Mouse (Mus musculus) skeletal muscle tissue, adult 2 months (tissue): ENCODE measurements around the gene Eefsec.

ENCODE experiments used
- DNase-seq: peaks from one replicate; pipeline ENCODE4 v3.0.0-alpha.2; 2012; ENCODE audit warnings: low read depth, low spot score

Gene Eefsec

GRCm38 (mm10) chr6:88446063-88447002, at the start of gene Eefsec:
Gene Eefsec, minus strand, starts transcription at chr6:88446539.
- peak; percentile 39 for DNase-seq

DNA sequence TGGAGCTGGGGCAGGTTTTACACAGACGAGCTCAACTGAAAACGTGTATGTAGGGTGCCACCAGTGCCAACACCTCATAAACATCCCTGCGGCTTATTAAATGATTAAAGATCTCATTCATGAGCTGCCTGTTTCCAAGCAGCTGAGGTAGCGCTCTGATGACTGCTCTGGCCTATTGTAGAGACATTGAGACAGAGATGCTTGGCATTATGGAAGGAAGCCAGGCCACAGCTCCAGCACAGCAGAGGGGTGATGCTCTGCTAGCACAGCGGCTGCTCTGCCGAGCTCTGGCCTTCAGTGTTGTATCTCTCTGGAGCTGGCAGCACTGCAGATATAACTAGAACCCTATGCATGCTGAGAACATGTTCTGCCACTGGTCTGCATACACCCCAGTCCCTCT, 47.4 kb upstream of the Eefsec start:
- no peak for DNase-seq

GRCm38 (mm10) chr6:88490629-88491354, 44.5 kb upstream of the Eefsec start:
- no peak for DNase-seq

GRCm38 (mm10) chr6:88489834-88490233, 43.5 kb upstream of the Eefsec start:
- no peak for DNase-seq

GRCm38 (mm10) chr6:88489026-88489425, 42.7 kb upstream of the Eefsec start:
- DNase-seq: no peak

- DNase-seq: peak; percentile 31
Measured at GRCm38 (mm10) chr6:88486893-88487292, 40.6 kb upstream of the Eefsec start.

GRCm38 (mm10) chr6:88485378-88485777, 39.0 kb upstream of the Eefsec start:
- no peak for DNase-seq

GRCm38 (mm10) chr6:88483913-88484312, 37.6 kb upstream of the Eefsec start:
- DNase-seq: no peak

DNA sequence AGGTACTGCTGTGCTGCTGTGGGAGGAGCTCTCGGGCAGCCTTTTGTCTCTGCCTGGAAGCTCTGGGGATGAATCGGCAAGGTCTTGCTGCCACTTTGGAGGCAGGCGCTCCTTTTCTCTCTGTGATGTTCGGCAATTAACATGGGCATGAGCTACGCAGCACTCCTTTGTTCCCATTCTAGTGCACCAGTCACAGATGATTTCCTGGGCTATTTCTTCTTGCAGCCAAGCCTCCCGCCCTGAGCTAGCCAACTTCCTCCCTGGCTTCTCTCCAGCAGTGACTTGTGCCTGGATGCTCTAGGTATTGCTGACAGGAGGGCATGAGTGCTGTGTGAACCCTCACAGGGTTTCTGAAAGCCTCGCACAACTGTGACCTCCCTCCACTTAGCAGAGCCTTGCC, 36.8 kb upstream of the Eefsec start:
- DNase-seq: no peak

- no peak for DNase-seq
Measured at GRCm38 (mm10) chr6:88480421-88480820, 34.1 kb upstream of the Eefsec start.

DNA sequence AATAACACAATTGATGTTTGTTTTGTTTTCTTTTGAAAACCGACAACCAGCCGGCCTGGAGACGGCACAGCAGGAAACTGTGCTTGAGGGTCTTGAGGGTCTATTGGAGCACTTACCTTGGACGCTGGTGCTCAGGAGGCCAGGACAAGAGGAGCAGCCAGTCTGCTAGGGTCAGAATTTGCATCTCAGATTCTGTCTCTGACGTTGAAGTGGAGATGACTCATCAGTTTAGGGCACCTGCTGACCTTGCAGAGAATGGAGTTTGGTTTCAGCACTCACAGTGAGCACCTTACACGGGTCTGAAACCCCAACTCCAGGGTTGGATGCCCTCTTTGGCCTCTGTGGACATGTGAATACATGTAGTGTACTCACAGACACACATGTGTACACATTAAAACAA, 23.5 kb upstream of the Eefsec start:
- no peak for DNase-seq

DNA sequence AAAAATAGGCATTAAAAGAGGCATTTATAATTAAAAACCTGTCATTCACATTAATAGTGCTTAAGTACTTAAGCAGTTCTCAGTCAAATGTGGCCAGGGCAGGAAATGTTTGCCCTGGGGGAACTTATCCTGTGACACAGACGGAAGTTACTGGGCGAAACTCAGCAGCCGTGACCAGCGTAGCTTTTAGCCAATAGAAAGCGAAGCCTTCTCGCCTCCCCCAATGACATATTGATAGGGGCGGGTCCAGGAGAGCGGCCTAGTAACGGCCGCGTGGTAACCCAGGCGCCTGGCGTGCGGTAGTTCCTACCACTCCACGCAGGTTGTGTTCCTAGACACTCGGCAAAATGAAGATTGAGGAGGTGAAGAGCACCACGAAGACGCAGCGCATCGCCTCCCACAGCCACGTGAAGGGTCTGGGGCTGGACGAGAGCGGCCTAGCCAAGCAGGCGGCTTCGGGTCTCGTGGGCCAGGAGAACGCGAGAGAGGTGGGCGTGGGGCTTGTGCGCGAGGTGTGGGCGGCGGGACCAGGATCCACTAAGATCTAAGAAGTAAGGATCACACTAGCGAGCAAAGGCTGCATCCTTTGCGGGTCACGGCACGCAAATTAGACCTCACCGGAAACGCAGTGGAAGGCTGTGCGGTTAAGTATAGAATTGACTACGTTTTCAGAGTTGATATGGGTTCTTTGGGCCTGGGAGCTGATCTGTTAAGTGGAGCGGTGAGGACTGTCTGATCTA, 19.0 kb upstream of the Eefsec start, which contains the start of gene Ruvbl1:
Ruvbl1 (plus strand) TSS at position 229 of the 740 bp plus-strand sequence.
- peak; percentile 91 for DNase-seq

DNA sequence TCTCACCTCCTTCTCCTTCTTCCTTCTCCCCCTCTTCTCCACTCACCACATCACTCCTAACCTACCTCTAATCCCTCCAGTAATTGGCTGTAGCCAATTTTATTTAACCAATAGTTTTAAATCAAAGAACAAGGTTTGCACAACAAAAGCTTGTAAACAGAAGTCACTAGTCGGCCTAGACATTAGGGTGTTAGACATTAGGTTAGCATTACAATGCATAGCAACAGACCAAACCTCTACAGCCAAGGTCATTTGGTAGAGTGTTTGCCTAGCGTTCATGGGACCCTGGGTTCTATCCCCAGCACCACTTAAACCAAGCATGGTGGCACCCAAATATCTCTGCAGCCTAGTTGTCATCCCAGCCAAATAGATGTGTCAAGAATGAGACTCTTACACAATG, 8.2 kb upstream of the Eefsec start:
- DNase-seq: no peak

DNA sequence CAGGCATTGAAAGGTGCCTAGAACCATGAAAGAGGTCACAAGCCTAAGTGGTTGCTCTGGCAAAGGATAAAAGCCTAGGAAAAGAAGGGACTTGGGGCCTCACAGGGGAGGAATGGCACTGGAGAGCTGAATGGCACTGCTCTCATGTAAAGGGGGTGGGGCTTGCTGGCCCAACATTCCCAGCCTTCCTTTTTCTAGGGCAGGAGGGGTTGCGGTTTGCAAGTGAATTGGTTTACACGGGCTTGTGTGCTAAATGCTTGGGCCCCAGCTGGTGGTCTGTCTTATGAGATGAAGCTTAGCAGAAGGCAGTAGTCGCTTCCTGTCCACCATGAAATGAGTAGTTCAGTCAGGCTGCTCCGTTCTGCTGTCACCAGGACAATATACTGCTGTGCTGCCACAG, 1.1 kb upstream of the Eefsec start:
- DNase-seq: no peak

GRCm38 (mm10) chr6:88445661-88446060, 678 bp downstream of the Eefsec start:
- DNase-seq: no peak

GRCm38 (mm10) chr6:88444076-88444750, 2.1 kb downstream of the Eefsec start:
- no peak for DNase-seq

DNA sequence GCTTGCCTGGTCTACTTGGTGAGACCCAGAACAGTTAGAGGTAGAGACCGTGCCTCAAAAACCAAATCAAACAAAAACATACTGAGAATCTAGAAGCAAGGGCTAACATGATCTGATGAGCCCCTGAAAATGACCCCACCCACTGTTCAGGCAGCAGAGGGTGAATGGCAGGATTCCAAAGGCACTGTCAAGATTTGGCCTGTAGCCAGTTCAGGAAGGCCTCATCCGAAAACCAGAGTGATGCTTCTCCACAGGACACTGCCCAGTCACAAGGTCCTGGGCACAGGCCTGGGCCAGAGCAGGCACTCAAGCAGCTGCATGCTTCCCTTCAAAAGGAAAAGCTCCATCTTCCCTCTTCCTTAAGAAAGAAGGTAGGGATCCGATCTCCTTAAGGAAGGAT, 2.9 kb downstream of the Eefsec start:
- DNase-seq: no peak

DNA sequence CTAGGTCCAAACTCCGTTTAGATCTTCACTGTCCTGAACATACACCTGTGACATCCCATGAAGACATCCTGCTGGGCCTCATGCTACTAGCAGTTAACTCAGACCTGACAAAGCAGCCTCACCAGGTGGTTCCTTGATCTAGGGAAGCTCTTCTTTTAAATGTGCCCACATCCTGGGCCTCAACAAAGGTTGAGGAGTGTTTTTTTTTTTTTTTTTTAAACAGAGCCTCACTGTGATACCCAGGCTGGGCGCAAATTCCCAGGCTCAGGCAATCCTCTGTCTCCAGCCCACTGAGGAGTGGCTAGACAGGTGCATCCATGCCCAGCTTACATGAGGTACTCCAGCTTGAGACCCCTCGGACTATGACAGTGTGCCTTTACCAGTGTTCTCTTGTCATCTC, 3.8 kb downstream of the Eefsec start:
- DNase-seq: no peak

- no peak for DNase-seq
Measured at GRCm38 (mm10) chr6:88439056-88439455, 7.3 kb downstream of the Eefsec start.

DNA sequence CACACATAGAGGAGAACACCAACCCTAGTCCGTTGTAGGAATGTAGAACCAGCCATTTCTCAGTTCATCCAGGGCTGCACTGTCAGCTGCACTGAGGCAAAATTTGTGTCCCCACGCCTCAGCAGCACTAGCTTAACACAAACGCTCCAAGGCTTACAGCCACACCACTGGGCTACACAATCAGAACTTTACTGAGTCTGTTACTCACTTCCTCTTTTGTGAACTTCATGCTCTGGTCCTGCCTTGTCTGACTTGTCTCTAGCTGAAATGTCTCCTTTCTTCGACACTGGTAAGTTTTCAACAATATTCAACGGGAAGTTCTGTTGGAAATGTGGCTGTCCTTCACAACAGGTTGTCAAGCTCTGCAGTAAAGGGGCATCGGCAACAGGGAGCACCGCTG, 10.7 kb downstream of the Eefsec start:
- no peak for DNase-seq

GRCm38 (mm10) chr6:88431202-88431601, 15.1 kb downstream of the Eefsec start:
- peak; percentile 9 for DNase-seq
